Mouse (Mus musculus): ENCODE measurements at regions not wholly inside any gene's neighbourhood (a gene's known extent, or its start where the extent isn't known, plus 50 kb on each side); places are given as distances from the start of the nearest gene placed in this dataset.

GRCm38 (mm10) chr3:9159073-9159472 is 450.8 kb downstream of the Zfp704 start:
- TF ChIP-seq CTCF (IDR thresholded peaks at IDR 0.05; ENCODE audit: control insufficient read depth, insufficient read depth, low read length): no peak
- TF ChIP-seq POLR2A (IDR thresholded peaks at IDR 0.05; ENCODE audit: borderline replicate concordance, control insufficient read depth, low read depth, low read length): no peak
